Mouse (Mus musculus) forebrain, embryonic 16.5 days (tissue): Measurements from ENCODE around the gene Uap1. TPM values are rescaled to one million over a fixed set of nuclear protein-coding genes. Genes with fewer than 3 reads are reported as not detected.

Experiments
- ATAC-seq: fragments of 200-750 bp; cut with Nextera tagmentation; 2 replicates; pipeline ENCODE4 v1.8.0; 2017; ENCODE audit warnings: mild to moderate bottlenecking, moderate library complexity
- H3K27ac ChIP-seq: fragments of 300-500 bp; sonication (generic); 2 replicates; pipeline ENCODE4 v1.5.1; 2014; ENCODE audit warnings: low read length, control low read depth
- H3K27me3 ChIP-seq: fragments of 300-500 bp; sonication (generic); replicated peaks from 2 replicates; pipeline ENCODE4 v1.6.1; 2014; ENCODE audit warnings: low read length; ENCODE audit not compliant: control insufficient read depth, insufficient read depth
- H3K36me3 ChIP-seq: fragments of 300-500 bp; sonication (generic); 2 replicates; pipeline ENCODE4 v1.6.1; 2014; ENCODE audit not compliant: control insufficient read depth, insufficient read depth
- H3K4me1 ChIP-seq: fragments of 300-500 bp; sonication (generic); replicated peaks from 2 replicates; pipeline ENCODE4 v1.6.1; 2014; ENCODE audit warnings: low read length; ENCODE audit not compliant: control insufficient read depth, insufficient read depth
- H3K4me2 ChIP-seq: fragments of 300-500 bp; sonication (generic); 2 replicates; pipeline ENCODE4 v1.6.1; 2014; ENCODE audit warnings: mild to moderate bottlenecking, low read length, control low read depth
- H3K4me3 ChIP-seq: fragments of 300-500 bp; sonication (generic); replicated peaks from 2 replicates; pipeline ENCODE4 v1.5.1; 2014; ENCODE audit warnings: mild to moderate bottlenecking, low read length, control low read depth
- H3K9ac ChIP-seq: fragments of 300-500 bp; sonication (generic); replicated peaks from 2 replicates; pipeline ENCODE4 v1.6.1; 2014; ENCODE audit warnings: low read depth, low read length, control low read depth
- H3K9me3 ChIP-seq: fragments of 300-500 bp; sonication (generic); 2 replicates; pipeline ENCODE4 v1.6.1; 2016; ENCODE audit warnings: low read length; ENCODE audit not compliant: control insufficient read depth
- WGBS: fragments of 180-500 bp; shearing (Covaris S2); extraction: QIAGEN DNeasy Blood & Tissue Kit; methylation state at CpG from one replicate; pipeline ENCODE4 v1.1.7; 2014; 5-methylcytosine and 5-hydroxymethylcytosine counted together
- polyA plus RNA-seq: library from polyadenylated mRNA; unstranded; fragments of >200 nt; fragmentation: Nextera tagmentation; extraction: Ambion mirVana; gene quantifications from 2 replicates; pipeline ENCODE4 v1.2.1, GENCODE M21; 2015

Uap1 gene
- polyA plus RNA-seq, 1 experiment from 2014 or later = 56.6 TPM

- no peaks in the 10 kb centered on the region for H3K27me3 ChIP-seq
- H3K36me3 ChIP-seq = no peaks in the 10 kb centered on the region
- peak; percentile 41 for ATAC-seq
- H3K4me1 ChIP-seq = peaks cover 8% of the 10 kb centered on the region
- H3K4me2 ChIP-seq = no peak overlapping the region
- no peak overlapping the region for H3K4me3 ChIP-seq
- no peaks in the 10 kb centered on the region for H3K9me3 ChIP-seq
- WGBS = 48% methylated on average over 5 of the region's 5 CpGs
- H3K27ac ChIP-seq = peak overlapping the region; percentile 50; the same call in 1 of the 2 replicates
- no peak overlapping the region for H3K9ac ChIP-seq
Measured at GRCm38 (mm10) chr1:170155761-170156160, 19.0 kb downstream of the Uap1 start.

GRCm38 (mm10) chr1:170155298-170155697 is 19.5 kb downstream of the Uap1 start:
- no peak overlapping the region for H3K9ac ChIP-seq
- no peaks in the 10 kb centered on the region for H3K9me3 ChIP-seq
- H3K36me3 ChIP-seq = no peaks in the 10 kb centered on the region
- H3K27ac ChIP-seq = peak overlapping the region; percentile 50; the same call in 1 of the 2 replicates
- ATAC-seq = 0 out of 2 replicates have a peak, but pooled peaks have one; percentile 3
- 80% methylated on average over 2 of the region's 2 CpGs for WGBS
- H3K4me2 ChIP-seq = no peak overlapping the region
- peaks cover 8% of the 10 kb centered on the region for H3K4me1 ChIP-seq
- no peaks in the 10 kb centered on the region for H3K27me3 ChIP-seq
- no peak overlapping the region for H3K4me3 ChIP-seq

- WGBS = 66% methylated on average over 8 of the region's 8 CpGs
- H3K27ac ChIP-seq = no peak overlapping the region
Measured at GRCm38 (mm10) chr1:170153986-170154385, 20.8 kb downstream of the Uap1 start.

GRCm38 (mm10) chr1:170152552-170152951 is 22.2 kb downstream of the Uap1 start:
- Histone ChIP-seq H3K4me3 (no peak overlapping the region), H3K9me3 (no peaks in the 10 kb centered on the region), H3K27me3 (no peaks in the 10 kb centered on the region), H3K4me1 (peaks cover 5% of the 10 kb centered on the region), H3K27ac (no peak overlapping the region), H3K9ac (no peak overlapping the region), H3K36me3 (no peaks in the 10 kb centered on the region), H3K4me2 (no peak overlapping the region)
- WGBS = 80% methylated on average over 2 of the region's 2 CpGs
- ATAC-seq = no peak

More at GRCm38 (mm10) chr1:170153986-170154385, 20.8 kb downstream of the Uap1 start:
- H3K4me1 ChIP-seq = peaks cover 5% of the 10 kb centered on the region
- no peak overlapping the region for H3K4me2 ChIP-seq
- no peaks in the 10 kb centered on the region for H3K9me3 ChIP-seq
- ATAC-seq = no peak
- no peak overlapping the region for H3K4me3 ChIP-seq
- no peaks in the 10 kb centered on the region for H3K36me3 ChIP-seq
- H3K27me3 ChIP-seq = no peaks in the 10 kb centered on the region
- no peak overlapping the region for H3K9ac ChIP-seq

- ATAC-seq = no peak
- peaks cover 5% of the 10 kb centered on the region for H3K4me1 ChIP-seq
- H3K9ac ChIP-seq = no peak overlapping the region
- H3K9me3 ChIP-seq = no peaks in the 10 kb centered on the region
- no peak overlapping the region for H3K27ac ChIP-seq
- H3K36me3 ChIP-seq = no peaks in the 10 kb centered on the region
- no peak overlapping the region for H3K4me3 ChIP-seq
- no peak overlapping the region for H3K4me2 ChIP-seq
- 41% methylated on average over 6 of the region's 6 CpGs for WGBS
- H3K27me3 ChIP-seq = no peaks in the 10 kb centered on the region
Measured at GRCm38 (mm10) chr1:170150870-170151269, 23.9 kb downstream of the Uap1 start.

GRCm38 (mm10) chr1:170149756-170150155 is 25.0 kb downstream of the Uap1 start:
- Histone ChIP-seq H3K36me3 (no peaks in the 10 kb centered on the region), H3K4me1 (no peaks in the 10 kb centered on the region), H3K4me2 (no peak overlapping the region), H3K27ac (no peak overlapping the region), H3K9ac (no peak overlapping the region), H3K27me3 (no peaks in the 10 kb centered on the region), H3K4me3 (no peak overlapping the region), H3K9me3 (no peaks in the 10 kb centered on the region)
- WGBS = 92% methylated on average over 4 of the region's 4 CpGs
- ATAC-seq = no peak

- H3K9ac ChIP-seq = no peak overlapping the region
- H3K9me3 ChIP-seq = no peaks in the 10 kb centered on the region
- ATAC-seq = no peak
- H3K27me3 ChIP-seq = no peaks in the 10 kb centered on the region
- no peaks in the 10 kb centered on the region; the same call in 1 of the 2 replicates for H3K36me3 ChIP-seq
- no peak overlapping the region for H3K27ac ChIP-seq
- H3K4me1 ChIP-seq = no peaks in the 10 kb centered on the region
- 93% methylated on average over 6 of the region's 6 CpGs for WGBS
- H3K4me3 ChIP-seq = no peak overlapping the region
- H3K4me2 ChIP-seq = no peak overlapping the region
Measured at GRCm38 (mm10) chr1:170148536-170148935, 26.2 kb downstream of the Uap1 start.

GRCm38 (mm10) chr1:170147651-170148448 is 26.9 kb downstream of the Uap1 start:
- H3K36me3 ChIP-seq = peaks cover 4% of the 10 kb centered on the region
- H3K4me3 ChIP-seq = no peak overlapping the region
- H3K4me2 ChIP-seq = no peak overlapping the region
- H3K9me3 ChIP-seq = no peaks in the 10 kb centered on the region
- 87% methylated on average over 9 of the region's 9 CpGs for WGBS
- no peak overlapping the region for H3K9ac ChIP-seq
- no peak for ATAC-seq
- no peak overlapping the region for H3K27ac ChIP-seq
- no peaks in the 10 kb centered on the region for H3K27me3 ChIP-seq
- H3K4me1 ChIP-seq = no peaks in the 10 kb centered on the region

- H3K4me3 ChIP-seq = no peak overlapping the region
- ATAC-seq = no peak
- H3K27me3 ChIP-seq = no peaks in the 10 kb centered on the region
- whole genome bisulfite sequencing = 90% methylated on average over 4 of the region's 4 CpGs
- H3K9ac ChIP-seq = no peak overlapping the region
- H3K27ac ChIP-seq = no peak overlapping the region
- no peak overlapping the region for H3K4me2 ChIP-seq
- H3K9me3 ChIP-seq = no peaks in the 10 kb centered on the region
- no peaks in the 10 kb centered on the region for H3K4me1 ChIP-seq
- peaks cover 11% of the 10 kb centered on the region for H3K36me3 ChIP-seq
Measured at GRCm38 (mm10) chr1:170145606-170146005, 29.2 kb downstream of the Uap1 start.
